Mouse (Mus musculus) megakaryocyte, embryonic 14.5 days (primary cell): ENCODE data around the gene Ttc27.

Experiments used
- FLI1 ChIP-seq: IDR thresholded peaks from 2 replicates; pipeline ENCODE4 v1.6.1; 2012; ENCODE audit warnings: low read length, inconsistent platforms, mixed read lengths
- GATA1 ChIP-seq: IDR thresholded peaks from 3 replicates; pipeline ENCODE4 v1.6.1; 2012; ENCODE audit warnings: mixed read lengths, low read length, inconsistent platforms, borderline replicate concordance

GRCm38 (mm10) chr17:74705480-74705879, 12.1 kb upstream of the Ttc27 start:
- TF ChIP-seq GATA1 (no peak), FLI1 (no peak)
